Mouse (Mus musculus) heart, embryonic 16.5 days (tissue): ENCODE measurements around the gene Wdhd1. TPM values are rescaled to one million over a fixed set of nuclear protein-coding genes. Genes with fewer than 3 reads are reported as not detected.

Experiments
- ATAC-seq: fragments of 200-750 bp; cut with Nextera tagmentation; replicated peaks from 2 replicates; pipeline ENCODE4 v1.8.0; 2017; ENCODE audit warnings: moderate number of reproducible peaks; ENCODE audit not compliant: insufficient read depth, low FRiP score; ENCODE audit errors: extremely low read depth
- H3K27ac ChIP-seq: fragments of 300-500 bp; sonication (generic); 2 replicates; pipeline ENCODE4 v1.5.1; 2014; ENCODE audit warnings: mild to moderate bottlenecking, low read length, control low read depth, moderate library complexity
- H3K27me3 ChIP-seq: fragments of 300-500 bp; sonication (generic); 2 replicates; pipeline ENCODE4 v1.6.1; 2014; ENCODE audit warnings: low read length, mixed read lengths; ENCODE audit not compliant: control insufficient read depth, insufficient read depth
- H3K36me3 ChIP-seq: fragments of 300-500 bp; sonication (generic); 2 replicates; pipeline ENCODE4 v1.6.1; 2014; ENCODE audit not compliant: control insufficient read depth, insufficient read depth
- H3K4me1 ChIP-seq: fragments of 300-500 bp; sonication (generic); 2 replicates; pipeline ENCODE4 v1.6.1; 2014; ENCODE audit warnings: low read length, mixed read lengths; ENCODE audit not compliant: control insufficient read depth, insufficient read depth
- H3K4me2 ChIP-seq: fragments of 300-500 bp; sonication (generic); 2 replicates; pipeline ENCODE4 v1.6.1; 2014; ENCODE audit warnings: low read depth, mild to moderate bottlenecking, control low read depth, low read length
- H3K4me3 ChIP-seq: fragments of 300-500 bp; sonication (generic); 2 replicates; pipeline ENCODE4 v1.5.1; 2014; ENCODE audit warnings: mild to moderate bottlenecking, control low read depth, low read length
- H3K9ac ChIP-seq: fragments of 300-500 bp; sonication (generic); 2 replicates; pipeline ENCODE4 v1.6.1; 2014; ENCODE audit warnings: low read length, control low read depth
- H3K9me3 ChIP-seq: fragments of 300-500 bp; sonication (generic); replicated peaks from 2 replicates; pipeline ENCODE4 v1.6.1; 2016; ENCODE audit warnings: low read length; ENCODE audit not compliant: control insufficient read depth
- WGBS: fragments of 180-500 bp; shearing (Covaris S2); extraction: QIAGEN DNeasy Blood & Tissue Kit; methylation state at CpG from one replicate; pipeline ENCODE4 v1.1.7; 2014; 5-methylcytosine and 5-hydroxymethylcytosine counted together
- polyA plus RNA-seq: library from polyadenylated mRNA; unstranded; fragments of >200 nt; fragmentation: Nextera tagmentation; extraction: Ambion mirVana; gene quantifications from 2 replicates; pipeline ENCODE4 v1.2.1, GENCODE M21; 2015

Wdhd1 gene
- polyA plus RNA-seq, 1 experiment from 2014 or later = 14.6 TPM

GRCm38 (mm10) chr14:47206601-47207000 is 70.1 kb downstream of the Wdhd1 start:
- WGBS = 93% methylated on average over 3 of the region's 3 CpGs
- H3K36me3 ChIP-seq = no peaks in the 10 kb centered on the region
- no peaks in the 10 kb centered on the region for H3K4me1 ChIP-seq
- H3K9me3 ChIP-seq = no peaks in the 10 kb centered on the region
- H3K4me2 ChIP-seq = no peak overlapping the region
- H3K4me3 ChIP-seq = no peak overlapping the region
- H3K27ac ChIP-seq = no peak overlapping the region
- no peak overlapping the region for H3K9ac ChIP-seq
- H3K27me3 ChIP-seq = no peaks in the 10 kb centered on the region
- ATAC-seq = no peak

- no peaks in the 10 kb centered on the region for H3K27me3 ChIP-seq
- no peak overlapping the region for H3K27ac ChIP-seq
- ATAC-seq = no peak
- H3K9ac ChIP-seq = no peak overlapping the region
- no peaks in the 10 kb centered on the region for H3K4me1 ChIP-seq
- H3K4me3 ChIP-seq = no peak overlapping the region
- 89% methylated on average over 5 of the region's 5 CpGs for WGBS
- H3K4me2 ChIP-seq = no peak overlapping the region
- no peaks in the 10 kb centered on the region for H3K9me3 ChIP-seq
- H3K36me3 ChIP-seq = no peaks in the 10 kb centered on the region
These were observed 71.2 kb downstream of the Wdhd1 start for GRCm38 (mm10) chr14:47205270-47205972.

- Histone ChIP-seq H3K9me3 (no peaks in the 10 kb centered on the region), H3K4me2 (no peak overlapping the region), H3K27me3 (no peaks in the 10 kb centered on the region), H3K4me1 (no peaks in the 10 kb centered on the region), H3K27ac (no peak overlapping the region), H3K4me3 (no peak overlapping the region), H3K36me3 (no peaks in the 10 kb centered on the region), H3K9ac (no peak overlapping the region)
- ATAC-seq = no peak
- WGBS = 87% methylated on average over 3 of the region's 3 CpGs
These were observed 79.3 kb downstream of the Wdhd1 start for GRCm38 (mm10) chr14:47197340-47197739.

DNA sequence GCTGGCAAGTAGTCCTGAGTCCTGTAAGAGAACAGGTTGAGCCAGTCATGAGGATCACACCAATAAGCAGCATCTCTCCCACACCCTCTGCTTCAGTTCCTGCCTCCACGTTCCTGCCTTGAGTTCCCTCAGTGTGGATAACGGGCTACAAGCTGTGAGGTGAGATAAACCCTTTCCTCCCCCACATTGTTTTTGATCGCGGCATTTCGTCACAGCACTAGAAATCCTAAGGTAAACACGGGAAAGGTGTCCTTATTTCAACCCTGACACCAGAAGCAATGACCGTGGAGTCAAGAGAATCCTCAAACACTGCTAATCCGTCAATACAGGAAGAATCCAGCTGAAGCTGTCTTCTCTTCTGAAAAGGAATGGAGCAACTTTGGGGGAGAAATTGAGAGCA is 79.9 kb downstream of the Wdhd1 start:
- Histone ChIP-seq H3K9ac (no peak overlapping the region), H3K27ac (no peak overlapping the region), H3K36me3 (no peaks in the 10 kb centered on the region), H3K9me3 (no peaks in the 10 kb centered on the region), H3K27me3 (no peaks in the 10 kb centered on the region), H3K4me2 (no peak overlapping the region), H3K4me3 (no peak overlapping the region), H3K4me1 (no peaks in the 10 kb centered on the region)
- 64% methylated on average over 8 of the region's 8 CpGs for WGBS
- no peak for ATAC-seq

DNA sequence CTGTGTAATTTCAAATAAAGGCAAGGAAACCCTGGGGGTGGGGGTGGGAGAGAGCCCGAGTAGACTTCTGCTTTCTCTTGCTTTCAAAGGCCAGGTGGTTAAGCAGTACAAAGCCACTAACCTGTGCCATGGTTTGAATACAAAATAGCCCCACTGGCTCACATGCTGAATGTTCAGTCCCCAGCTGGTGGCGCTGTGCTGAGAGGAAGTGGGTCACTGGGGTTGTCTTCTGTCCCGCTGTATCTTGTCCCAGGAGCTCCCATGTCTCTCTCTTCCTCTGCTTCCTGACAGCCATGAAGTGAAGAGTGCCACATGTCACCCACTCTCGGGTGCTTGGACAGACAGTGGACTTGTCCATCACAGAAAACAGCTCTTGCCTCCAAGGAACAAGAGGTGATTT is 82.6 kb downstream of the Wdhd1 start:
- H3K4me3 ChIP-seq = no peak overlapping the region
- no peak overlapping the region for H3K4me2 ChIP-seq
- no peaks in the 10 kb centered on the region for H3K27me3 ChIP-seq
- no peaks in the 10 kb centered on the region for H3K4me1 ChIP-seq
- H3K27ac ChIP-seq = no peak overlapping the region
- H3K36me3 ChIP-seq = no peaks in the 10 kb centered on the region
- H3K9me3 ChIP-seq = no peaks in the 10 kb centered on the region
- no peak for ATAC-seq
- no peak overlapping the region for H3K9ac ChIP-seq
- WGBS = 30% methylated on average over 3 of the region's 4 CpGs

DNA sequence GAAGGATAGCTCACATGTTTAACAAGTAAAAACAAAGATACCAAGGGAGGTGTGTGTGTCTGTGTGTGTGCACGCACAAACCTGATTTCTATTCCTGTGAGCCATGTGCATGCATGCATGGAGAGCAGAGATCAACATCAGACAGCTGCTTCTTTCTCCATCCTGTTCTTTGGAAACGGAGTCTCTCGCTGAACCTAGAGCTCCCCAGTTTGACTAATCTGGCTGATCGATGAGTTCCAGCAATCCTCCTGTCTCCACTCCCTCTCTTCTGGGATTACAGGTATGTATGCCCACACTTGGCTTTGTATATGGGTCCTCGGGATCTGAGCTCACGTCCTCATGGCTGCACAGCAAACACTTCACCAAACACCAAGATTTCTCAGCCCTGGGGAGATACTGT is 83.2 kb downstream of the Wdhd1 start:
- Histone ChIP-seq H3K27ac (no peak overlapping the region), H3K36me3 (no peaks in the 10 kb centered on the region), H3K4me1 (peaks cover 2% of the 10 kb centered on the region), H3K4me2 (no peak overlapping the region), H3K27me3 (no peaks in the 10 kb centered on the region), H3K4me3 (no peak overlapping the region), H3K9me3 (no peaks in the 10 kb centered on the region), H3K9ac (no peak overlapping the region)
- no peak for ATAC-seq
- WGBS = 77% methylated on average over 6 of the region's 6 CpGs

- no peak overlapping the region for H3K4me3 ChIP-seq
- 53% methylated on average over 5 of the region's 5 CpGs for WGBS
- no peak for ATAC-seq
- H3K9me3 ChIP-seq = no peaks in the 10 kb centered on the region
- no peak overlapping the region for H3K9ac ChIP-seq
- no peak overlapping the region for H3K27ac ChIP-seq
- H3K36me3 ChIP-seq = no peaks in the 10 kb centered on the region
- H3K27me3 ChIP-seq = no peaks in the 10 kb centered on the region
- no peak overlapping the region for H3K4me2 ChIP-seq
- H3K4me1 ChIP-seq = peaks cover 6% of the 10 kb centered on the region
These were observed 84.8 kb downstream of the Wdhd1 start for GRCm38 (mm10) chr14:47191861-47192260.

Other genes with a start within 250 kb of the Wdhd1 start
- gene Gch1, start 87.4 kb downstream of the Wdhd1 start, polyA plus RNA-seq = 6.9 and 7.0 TPM in 2 replicates
- gene Socs4, start 74 bp upstream of the Wdhd1 start, polyA plus RNA-seq = 2.0 and 2.4 TPM in 2 replicates
- 40.7 and 41.6 TPM in 2 replicates for gene Mapk1ip1l, start 21.4 kb upstream of the Wdhd1 start, polyA plus RNA-seq
- gene Lgals3, start 90.9 kb upstream of the Wdhd1 start, polyA plus RNA-seq = 15.4 and 18.8 TPM in 2 replicates
- gene Dlgap5, start 141.6 kb upstream of the Wdhd1 start, polyA plus RNA-seq = 32.7 and 35.1 TPM in 2 replicates
- gene Fbxo34, start 173.6 kb upstream of the Wdhd1 start, polyA plus RNA-seq = 16.7 and 20.0 TPM in 2 replicates